10 mouse cellular contexts compared by ENCODE assay signal in the genomic region with DNA sequence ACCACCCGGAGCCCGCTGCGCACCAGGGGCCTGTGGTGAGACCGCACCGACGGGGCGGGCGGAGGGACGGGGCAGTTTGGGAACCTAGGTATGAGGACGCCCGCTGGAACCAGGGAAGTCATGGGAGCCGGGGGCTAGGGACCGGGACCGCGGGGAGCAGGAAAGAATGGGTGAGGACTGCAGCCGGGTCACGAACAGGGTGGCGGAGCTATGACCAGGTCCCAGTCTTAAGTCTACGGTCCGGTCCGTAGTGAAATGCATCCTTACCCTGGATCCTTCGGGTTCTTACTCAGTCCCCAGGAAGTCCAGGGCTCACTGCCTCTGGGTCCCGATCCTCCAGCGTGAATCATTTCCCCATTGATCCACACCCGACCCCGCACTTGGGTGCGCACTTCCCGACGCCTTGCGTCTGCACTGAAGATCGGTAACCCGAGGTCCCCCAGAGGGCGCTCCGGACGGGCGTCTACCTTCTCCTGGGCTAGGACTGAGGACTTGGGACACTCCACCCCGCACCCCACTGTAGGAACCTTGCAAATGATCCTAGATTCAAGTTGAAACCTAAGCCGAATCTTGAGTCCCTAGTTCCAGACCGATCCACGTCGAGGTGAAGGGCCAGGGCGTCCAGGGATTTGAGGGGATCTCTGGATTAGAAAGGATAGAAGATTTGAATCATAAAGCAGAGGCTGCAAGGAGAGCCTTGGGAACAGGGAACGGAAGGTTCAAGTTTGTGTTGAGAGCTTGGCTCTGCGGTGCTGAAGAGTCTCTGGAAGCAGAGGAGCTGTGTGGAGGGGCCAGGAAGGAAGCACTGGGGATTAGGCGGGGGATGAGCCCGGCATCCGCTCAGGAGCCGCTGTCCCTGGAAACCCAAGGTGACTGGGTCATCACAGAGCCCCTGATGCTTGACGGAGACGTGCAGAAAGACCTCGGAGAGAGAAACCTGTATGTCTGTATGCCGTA. TPM values are rescaled to one million over a fixed set of nuclear protein-coding genes. Genes with fewer than 3 reads are reported as not detected.
DNase-seq lines count a peak whose midpoint lies in the region; ATAC-seq and TF ChIP-seq lines count a peak whose summit lies in the region.
"Not testable (repeated sequence)": the region's sequence is repeated elsewhere in the genome, so short reads cannot be mapped to it uniquely, and the experiment has no call there.
"Had no signal": no experiment of that assay in that cellular context is flagged by ENCODE, and none has a peak within 500 bp of the region (broad histone marks: within the 10 kb centered on the region; RNA-seq: fewer than 3 reads in every experiment).

No protein-coding gene starts in this region.

- not testable (repeated sequence) for TF ChIP-seq CTCF in small intestine, adult 2 months (IDR thresholded peaks at IDR 0.05; ENCODE audit: extremely low read depth, insufficient read length, insufficient replicate concordance, low read depth, low read length)

- H3K27ac ChIP-seq in embryonic facial prominence, embryonic 10.5 days (replicated peaks); hindbrain, embryonic 10.5 days; kidney, embryonic 16.5 days (ENCODE audit: low read length); liver, embryonic 13.5 days; small intestine, adult 2 months (ENCODE audit: insufficient read depth, low read depth, low read length): not testable (repeated sequence)

- H3K4me2 ChIP-seq in kidney, embryonic 16.5 days (replicated peaks; ENCODE audit: low read depth, low read length): peak overlapping the region; percentile 72
- H3K4me2 ChIP-seq in liver, embryonic 13.5 days: peak overlapping the region; percentile 63

- peak; percentile 43 for ATAC-seq in kidney, embryonic 16.5 days (ENCODE audit: low FRiP score, low TSS enrichment)
- ATAC-seq in liver, embryonic 13.5 days (ENCODE audit: low read depth): not testable (repeated sequence)
- ATAC-seq in megakaryocyte progenitor cell, adult 5-6 weeks (replicated peaks; ENCODE audit: poor library complexity): peak; percentile 33

- DNase-seq in Muller cell, postnatal 12 days (ENCODE audit: inconsistent ontology term): peak; percentile 33
- DNase-seq in embryonic facial prominence, embryonic 10.5 days (ENCODE audit: low spot score): peak; percentile 43
- DNase-seq in heart, adult 11 months: peak; percentile 96
- peak; percentile 25 for DNase-seq in hindbrain, embryonic 10.5 days (ENCODE audit: low spot score)
- not testable (repeated sequence) for DNase-seq in liver, embryonic 13.5 days

- H3K27me3 ChIP-seq in embryonic facial prominence, embryonic 10.5 days (replicated peaks; ENCODE audit: low read depth, poor library complexity, severe bottlenecking): peaks cover 87% of the 10 kb centered on the region
- peaks cover 83% of the 10 kb centered on the region for H3K27me3 ChIP-seq in hindbrain, embryonic 10.5 days (ENCODE audit: insufficient read depth, poor library complexity, severe bottlenecking)
- peaks cover 14% of the 10 kb centered on the region for H3K27me3 ChIP-seq in kidney, embryonic 16.5 days (ENCODE audit: insufficient read depth, low read length)
- H3K27me3 ChIP-seq in liver, embryonic 13.5 days: peaks cover 75% of the 10 kb centered on the region
- H3K27me3 ChIP-seq in small intestine, adult 2 months (ENCODE audit: control insufficient read depth, insufficient read depth, low read length): peaks cover 14% of the 10 kb centered on the region

- H3K4me1 ChIP-seq in embryonic facial prominence, embryonic 10.5 days: peaks cover 16% of the 10 kb centered on the region
- peaks cover 20% of the 10 kb centered on the region for H3K4me1 ChIP-seq in hindbrain, embryonic 10.5 days (replicated peaks)
- H3K4me1 ChIP-seq in kidney, embryonic 16.5 days (ENCODE audit: insufficient read depth, low read length); liver, embryonic 13.5 days (replicated peaks); small intestine, adult 2 months (ENCODE audit: control insufficient read depth, insufficient read depth, insufficient read length, low read length): not testable (repeated sequence)

- not testable (repeated sequence) for H3K36me3 ChIP-seq in embryonic facial prominence, embryonic 10.5 days (replicated peaks); hindbrain, embryonic 10.5 days; kidney, embryonic 16.5 days (ENCODE audit: insufficient read depth, low read length); liver, embryonic 13.5 days; small intestine, adult 2 months (ENCODE audit: control insufficient read depth, insufficient read depth, low read length)

- H3K4me3 ChIP-seq in embryonic facial prominence, embryonic 10.5 days: peak overlapping the region; percentile 59
- peak overlapping the region; percentile 57 for H3K4me3 ChIP-seq in hindbrain, embryonic 10.5 days
- peak overlapping the region; percentile 56 for H3K4me3 ChIP-seq in kidney, embryonic 16.5 days (ENCODE audit: low read length)
- H3K4me3 ChIP-seq in liver, embryonic 13.5 days (replicated peaks): peak overlapping the region; percentile 53
- peak overlapping the region; percentile 56 for H3K4me3 ChIP-seq in small intestine, adult 2 months (ENCODE audit: low read depth, low read length)

- 1% methylated on average over 52 of the region's 52 CpGs for WGBS in embryonic facial prominence, embryonic 10.5 days
- 2% methylated on average over 52 of the region's 52 CpGs for WGBS in hindbrain, embryonic 10.5 days
- WGBS in kidney, embryonic 16.5 days: 1% methylated on average over 49 of the region's 52 CpGs
- WGBS in liver, embryonic 13.5 days (ENCODE audit: insufficient replicate concordance): 1% methylated on average over 52 of the region's 52 CpGs
- WGBS in small intestine, adult 2 months: 3% methylated on average over 52 of the region's 52 CpGs

- peak overlapping the region; percentile 58 for H3K9ac ChIP-seq in kidney, embryonic 16.5 days (replicated peaks; ENCODE audit: low read length)
- peak overlapping the region; percentile 9; the same call in 1 of the 2 replicates for H3K9ac ChIP-seq in liver, embryonic 13.5 days

- H3K9me3 ChIP-seq in embryonic facial prominence, embryonic 10.5 days; hindbrain, embryonic 10.5 days; kidney, embryonic 16.5 days (ENCODE audit: low read length); liver, embryonic 13.5 days (replicated peaks): not testable (repeated sequence)

- not testable (repeated sequence) for TF ChIP-seq POLR2A in small intestine, adult 2 months (IDR thresholded peaks at IDR 0.05; ENCODE audit: low read depth, low read length)

RNA-seq across cellular contexts. Expression of a gene that starts 1.1 kb away (rescaled TPM):
- 5.6 and 6.0 TPM in 2 replicates for polyA plus RNA-seq in embryonic facial prominence, embryonic 10.5 days (2016; fragmentation: Nextera tagmentation; extraction: Ambion mirVana)
- 4.3 and 5.4 TPM in 2 replicates for polyA plus RNA-seq in hindbrain, embryonic 10.5 days (2016; fragmentation: Nextera tagmentation; extraction: Ambion mirVana)
- polyA plus RNA-seq in kidney, embryonic 16.5 days (2015; fragmentation: Nextera tagmentation; extraction: Ambion mirVana): 9.7 and 11.6 TPM in 2 replicates
- polyA plus RNA-seq in liver, embryonic 13.5 days (2015; fragmentation: Nextera tagmentation; extraction: Ambion mirVana): 2.4 and 2.7 TPM in 2 replicates
- total RNA-seq in megakaryocyte progenitor cell, adult 5-6 weeks (2015): 0.02 and 0.07 TPM in 2 replicates
- 0.17 and 0.24 TPM in 2 replicates for total RNA-seq in megakaryocyte progenitor cell, adult 5-6 weeks (2017)
- polyA plus RNA-seq in small intestine, adult 2 months (2012; rRNA removed): 3.2 and 8.6 TPM in 2 replicates

RNA-seq across cellular contexts. Expression of a gene that starts 53.3 kb away (rescaled TPM):
- not detected in 2 replicates for polyA plus RNA-seq in embryonic facial prominence, embryonic 10.5 days (2016; fragmentation: Nextera tagmentation; extraction: Ambion mirVana)
- not detected in 2 replicates for polyA plus RNA-seq in hindbrain, embryonic 10.5 days (2016; fragmentation: Nextera tagmentation; extraction: Ambion mirVana)
- polyA plus RNA-seq in kidney, embryonic 16.5 days (2015; fragmentation: Nextera tagmentation; extraction: Ambion mirVana): not detected in 2 replicates
- polyA plus RNA-seq in liver, embryonic 13.5 days (2015; fragmentation: Nextera tagmentation; extraction: Ambion mirVana): not detected in 2 replicates
- total RNA-seq in megakaryocyte progenitor cell, adult 5-6 weeks (2015): not detected in 2 replicates
- total RNA-seq in megakaryocyte progenitor cell, adult 5-6 weeks (2017): not detected in 2 replicates
- 3.4 and 19.7 TPM in 2 replicates for polyA plus RNA-seq in small intestine, adult 2 months (2012; rRNA removed)
- total RNA-seq: adrenal gland, adult 8-10 months; gastrocnemius, adult 18-20 months had no signal

RNA-seq across cellular contexts. Expression of a gene that starts 53.5 kb away (rescaled TPM):
- not detected in 2 replicates for polyA plus RNA-seq in embryonic facial prominence, embryonic 10.5 days (2016; fragmentation: Nextera tagmentation; extraction: Ambion mirVana)
- polyA plus RNA-seq in hindbrain, embryonic 10.5 days (2016; fragmentation: Nextera tagmentation; extraction: Ambion mirVana): not detected in 2 replicates
- polyA plus RNA-seq in kidney, embryonic 16.5 days (2015; fragmentation: Nextera tagmentation; extraction: Ambion mirVana): not detected in 2 replicates
- not detected in 2 replicates for polyA plus RNA-seq in liver, embryonic 13.5 days (2015; fragmentation: Nextera tagmentation; extraction: Ambion mirVana)
- total RNA-seq in megakaryocyte progenitor cell, adult 5-6 weeks (2015): not detected in 2 replicates
- not detected in 2 replicates for total RNA-seq in megakaryocyte progenitor cell, adult 5-6 weeks (2017)
- polyA plus RNA-seq in small intestine, adult 2 months (2012; rRNA removed): not detected in 2 replicates
- total RNA-seq: adrenal gland, adult 8-10 months; gastrocnemius, adult 18-20 months had no signal
